Mouse (Mus musculus): ENCODE data around the gene Anks3.

The Anks3 gene

GRCm38 (mm10) chr16:4965392-4966129 is 1.6 kb upstream of the Anks3 start:
- DNase-seq: no peak

DNA sequence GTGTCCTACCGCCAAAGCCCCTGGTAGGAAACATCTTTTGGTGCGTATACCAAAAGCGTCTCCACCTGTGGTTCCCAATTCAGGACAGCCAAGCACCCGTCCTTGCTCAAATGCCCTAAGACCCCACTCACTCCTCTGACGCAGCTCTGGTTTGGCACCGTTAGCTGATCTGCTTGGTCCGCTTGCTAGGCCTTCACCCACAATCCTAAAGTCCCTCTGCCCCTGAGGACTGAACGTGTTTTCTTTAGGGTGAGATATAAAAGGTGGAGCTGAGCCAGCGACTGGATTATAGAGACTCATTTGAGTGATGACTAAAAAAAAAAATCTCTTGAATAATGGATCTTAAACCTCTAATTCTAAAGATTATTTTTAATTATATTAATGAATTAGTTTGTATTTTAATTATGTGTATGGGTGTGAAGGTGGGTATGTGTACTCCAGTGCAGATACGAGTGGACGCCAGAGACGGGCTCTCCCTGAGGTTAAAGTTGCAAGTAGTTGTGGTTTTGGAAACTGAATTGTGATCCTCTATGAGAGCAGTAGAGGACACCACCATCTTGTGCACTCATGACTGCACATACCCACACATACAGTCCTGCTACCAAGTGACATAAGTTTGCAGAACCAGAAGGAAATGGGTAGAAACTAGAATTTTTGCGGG is 856 bp upstream of the Anks3 start:
- no peak for DNase-seq

DNA sequence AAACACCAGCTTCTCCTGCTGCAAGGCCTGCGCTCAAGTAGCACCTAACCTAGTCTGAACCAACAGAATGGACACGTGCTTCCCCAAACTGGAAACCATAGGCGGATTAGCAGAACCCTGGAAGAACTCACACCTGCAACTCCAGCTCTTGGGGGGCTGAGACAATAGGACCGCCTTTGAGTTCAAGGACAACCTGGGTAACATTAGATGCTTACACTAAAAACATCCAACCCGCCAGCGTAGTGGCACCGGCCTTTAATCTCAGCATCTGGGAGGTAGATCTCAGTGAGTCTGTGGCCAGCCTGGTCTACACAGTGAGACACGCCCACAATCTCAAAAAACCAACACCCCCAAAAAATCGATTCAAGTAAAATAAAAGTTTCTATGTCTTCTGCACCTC is 659 bp downstream of the Anks3 start:
- DNase-seq: no peak

DNA sequence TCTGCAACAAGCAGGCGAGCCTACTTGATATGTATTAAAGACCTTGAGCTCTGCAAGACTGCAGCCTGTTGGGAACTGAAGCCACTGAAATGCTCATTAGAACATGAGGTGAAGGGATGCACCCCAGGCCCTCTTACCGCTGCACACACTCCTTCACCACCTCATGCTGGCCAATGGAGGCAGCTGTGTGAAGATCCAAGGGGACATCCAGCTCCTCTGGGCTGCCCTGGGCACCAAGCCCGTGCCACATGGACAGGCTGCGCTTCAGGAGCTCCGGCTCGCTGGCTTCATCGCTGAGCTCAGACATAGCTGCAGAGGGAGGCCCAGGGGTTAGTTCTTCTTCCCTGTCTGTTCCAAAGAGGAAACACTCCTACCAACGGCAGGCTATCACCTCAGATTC is 3.7 kb downstream of the Anks3 start:
- no peak for DNase-seq

DNA sequence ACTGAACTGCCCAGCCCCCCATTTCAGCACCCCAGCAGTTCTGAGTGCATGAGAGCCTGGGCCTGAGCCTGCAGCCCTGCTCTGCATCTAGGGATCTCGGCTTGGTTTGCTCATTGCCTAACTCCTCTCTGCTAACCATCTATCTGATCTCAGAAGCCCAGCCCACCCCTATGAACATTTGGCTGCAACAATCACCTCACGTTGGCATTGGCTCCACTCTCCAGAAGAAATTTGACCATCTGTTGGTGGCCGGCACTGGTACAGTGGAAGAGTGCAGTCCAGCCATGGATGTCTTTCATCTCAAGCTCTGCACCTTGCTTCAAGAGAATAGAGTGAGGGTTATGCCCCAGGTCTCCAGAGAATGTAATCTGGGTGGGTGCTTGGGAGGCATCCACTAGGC is 6.6 kb downstream of the Anks3 start:
- DNase-seq: no peak

DNA sequence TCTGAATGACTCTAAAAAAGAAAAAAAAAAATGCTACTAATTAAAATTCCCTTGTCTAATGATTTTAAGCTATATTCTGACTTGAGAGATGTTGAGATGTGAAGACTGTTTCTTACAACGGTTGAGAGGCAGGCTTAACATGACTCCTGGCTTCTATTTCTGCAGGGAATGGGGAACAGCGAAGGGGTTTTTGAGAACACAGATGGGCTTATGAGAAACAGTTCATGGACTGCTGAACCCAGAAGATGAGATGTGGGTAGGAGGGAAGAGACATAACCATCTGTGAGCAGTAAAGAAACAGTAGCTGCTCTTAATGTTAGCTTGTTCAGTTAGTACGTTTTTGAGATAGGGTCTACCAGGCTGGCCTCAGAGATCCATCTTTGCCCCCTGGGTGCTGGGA is 7.4 kb downstream of the Anks3 start:
- no peak for DNase-seq

DNA sequence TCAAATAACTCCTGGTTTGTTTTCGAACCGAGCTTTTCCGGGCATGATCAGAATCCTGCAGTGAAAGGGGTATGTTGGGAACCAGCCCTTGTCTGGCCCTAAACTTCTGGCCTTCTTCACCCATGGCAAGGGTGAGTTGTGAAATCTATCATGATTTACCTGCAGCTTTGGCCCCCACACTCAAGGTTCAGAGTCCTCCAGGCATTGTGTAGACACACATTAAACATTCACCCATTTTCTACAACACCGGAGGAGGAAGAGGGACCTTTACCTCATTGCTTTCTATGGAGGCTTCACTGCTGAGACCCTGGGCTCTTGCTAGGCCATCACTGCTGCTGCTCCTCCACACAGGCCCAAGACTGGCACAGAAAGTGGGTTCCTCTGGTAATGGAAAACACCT is 16.6 kb downstream of the Anks3 start:
- no peak for DNase-seq

DNA sequence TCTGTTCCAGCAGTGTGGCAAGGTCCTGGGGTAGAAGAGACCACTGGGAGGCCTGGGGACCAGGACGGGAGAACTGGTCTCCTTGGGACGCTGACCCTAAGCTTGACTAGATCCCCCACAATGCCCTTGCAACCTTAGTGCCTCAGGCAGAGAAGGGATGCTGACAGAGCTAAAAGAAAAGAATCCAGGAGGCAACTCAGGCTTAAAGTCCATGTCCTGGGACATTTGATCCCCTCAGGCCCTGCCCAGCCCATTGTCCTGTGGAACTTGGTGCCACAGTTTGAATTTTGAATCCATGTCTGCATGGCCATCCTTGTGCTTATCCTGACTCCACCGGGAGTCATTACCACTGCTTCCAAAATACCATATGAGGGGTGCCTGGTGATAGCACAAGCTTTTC is 17.9 kb downstream of the Anks3 start:
- no peak for DNase-seq

GRCm38 (mm10) chr16:4945415-4945814 is 18.6 kb downstream of the Anks3 start:
- no peak for DNase-seq

GRCm38 (mm10) chr16:4943431-4943830 is 20.6 kb downstream of the Anks3 start:
- DNase-seq: no peak

DNA sequence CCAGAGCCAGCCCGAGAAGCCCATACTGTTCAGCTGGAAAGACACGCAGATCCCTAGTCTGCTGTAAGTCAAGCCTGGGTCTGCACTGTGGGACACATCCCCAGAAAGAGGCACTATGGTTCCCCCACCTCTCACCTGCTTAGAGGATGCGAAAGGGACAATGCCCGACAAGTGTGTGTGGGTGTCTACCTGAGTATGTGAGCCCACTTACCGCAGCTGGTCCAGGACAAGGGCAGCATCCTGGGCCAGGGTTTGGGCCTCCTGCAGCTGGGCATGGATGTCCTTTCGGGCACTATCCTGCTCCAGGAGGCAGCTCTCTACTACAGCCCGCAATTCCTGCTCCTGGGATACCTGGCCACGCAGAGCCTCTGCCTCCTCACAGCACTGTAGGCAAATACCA is 21.1 kb downstream of the Anks3 start:
- DNase-seq: no peak

GRCm38 (mm10) chr16:4941016-4941415 is 23.0 kb downstream of the Anks3 start:
- no peak for DNase-seq

DNA sequence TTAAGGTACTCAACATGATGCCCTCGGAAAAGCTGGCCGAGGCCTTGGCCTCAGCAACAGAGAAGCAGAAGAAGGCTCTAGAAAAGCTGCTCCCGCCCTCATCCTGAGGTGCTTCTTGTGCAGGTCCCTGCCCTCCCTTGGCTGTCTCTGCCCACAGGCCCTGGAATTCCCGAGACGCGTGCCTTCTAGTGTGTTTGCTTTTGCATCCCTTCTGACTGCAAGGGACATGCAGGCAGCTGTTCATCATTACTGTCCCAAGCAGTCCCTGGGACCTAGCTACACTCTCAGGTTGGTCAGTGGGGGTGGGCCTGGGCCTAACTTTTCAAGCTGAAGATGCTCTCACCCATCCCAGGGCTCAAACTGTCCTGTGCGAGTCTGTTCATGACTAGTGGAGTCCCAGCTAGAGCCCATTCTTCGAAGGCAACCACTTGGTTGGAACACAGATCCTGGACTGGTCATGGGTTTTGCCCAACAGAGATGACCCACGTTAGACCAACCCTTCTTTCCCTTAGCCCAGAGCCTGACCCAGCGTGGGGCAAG is 23.6 kb downstream of the Anks3 start:
- DNase-seq: no peak

DNA sequence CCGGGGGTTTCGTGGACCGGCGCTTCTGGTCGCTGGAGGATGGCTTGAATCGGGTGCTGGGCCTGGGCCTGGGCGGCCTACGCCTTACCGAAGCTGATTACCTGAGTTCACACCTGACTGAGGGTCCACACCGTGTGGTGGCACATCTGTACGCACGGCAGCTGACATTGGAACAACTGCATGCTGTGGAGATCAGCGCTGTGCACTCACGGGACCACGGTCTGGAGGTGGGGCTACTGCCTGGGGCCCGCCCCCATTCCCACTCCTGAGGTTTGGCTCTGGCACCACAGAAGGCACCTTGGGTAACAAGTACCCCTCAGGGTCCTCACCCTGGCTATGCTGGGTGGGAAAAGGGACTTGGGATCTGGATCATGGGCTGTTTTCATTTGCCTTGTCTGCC is 24.6 kb downstream of the Anks3 start:
- DNase-seq: peak; percentile 48

DNA sequence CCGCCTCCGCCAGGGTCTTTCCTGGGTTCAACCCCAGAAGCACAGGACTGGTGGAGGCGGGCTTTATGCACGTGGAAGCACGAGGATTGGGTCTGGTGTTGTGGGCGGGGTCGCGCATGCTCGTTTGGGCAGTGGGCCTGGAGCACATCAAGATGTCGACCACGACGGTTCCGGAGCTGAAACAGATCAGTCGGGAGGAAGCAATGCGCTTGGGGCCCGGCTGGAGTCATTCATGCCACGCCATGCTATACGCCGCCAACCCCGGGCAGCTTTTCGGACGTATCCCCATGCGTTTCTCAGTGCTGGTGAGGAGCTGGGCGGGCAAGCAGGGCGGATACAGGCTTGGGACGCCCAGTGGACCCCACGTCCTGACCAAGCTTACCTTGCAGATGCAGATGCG is 25.0 kb downstream of the Anks3 start:
- peak; percentile 94 for DNase-seq

DNA sequence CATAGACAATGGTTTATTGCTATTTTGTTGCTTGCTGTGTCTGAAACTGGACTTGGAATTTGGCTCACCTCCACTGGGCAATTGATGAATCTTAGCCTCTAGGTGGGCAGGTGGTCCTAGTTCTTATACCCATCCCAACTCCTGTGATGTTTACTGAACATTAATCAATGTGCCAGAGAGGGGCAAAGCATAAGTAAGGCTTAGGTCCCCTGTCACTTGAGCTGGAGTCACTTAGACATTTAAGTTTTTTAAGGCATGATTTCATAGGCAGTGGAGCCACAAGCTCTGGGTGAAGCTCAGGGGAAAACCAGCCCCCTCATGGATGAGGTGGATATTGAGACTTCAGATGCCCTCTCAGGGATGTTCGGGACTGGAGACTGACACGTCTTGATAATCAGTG is 25.5 kb downstream of the Anks3 start, which contains the start of gene Nudt16l1:
Gene Nudt16l1 (plus strand): TSS at position 301 of the 400 bp plus-strand sequence.
- no peak for DNase-seq

DNA sequence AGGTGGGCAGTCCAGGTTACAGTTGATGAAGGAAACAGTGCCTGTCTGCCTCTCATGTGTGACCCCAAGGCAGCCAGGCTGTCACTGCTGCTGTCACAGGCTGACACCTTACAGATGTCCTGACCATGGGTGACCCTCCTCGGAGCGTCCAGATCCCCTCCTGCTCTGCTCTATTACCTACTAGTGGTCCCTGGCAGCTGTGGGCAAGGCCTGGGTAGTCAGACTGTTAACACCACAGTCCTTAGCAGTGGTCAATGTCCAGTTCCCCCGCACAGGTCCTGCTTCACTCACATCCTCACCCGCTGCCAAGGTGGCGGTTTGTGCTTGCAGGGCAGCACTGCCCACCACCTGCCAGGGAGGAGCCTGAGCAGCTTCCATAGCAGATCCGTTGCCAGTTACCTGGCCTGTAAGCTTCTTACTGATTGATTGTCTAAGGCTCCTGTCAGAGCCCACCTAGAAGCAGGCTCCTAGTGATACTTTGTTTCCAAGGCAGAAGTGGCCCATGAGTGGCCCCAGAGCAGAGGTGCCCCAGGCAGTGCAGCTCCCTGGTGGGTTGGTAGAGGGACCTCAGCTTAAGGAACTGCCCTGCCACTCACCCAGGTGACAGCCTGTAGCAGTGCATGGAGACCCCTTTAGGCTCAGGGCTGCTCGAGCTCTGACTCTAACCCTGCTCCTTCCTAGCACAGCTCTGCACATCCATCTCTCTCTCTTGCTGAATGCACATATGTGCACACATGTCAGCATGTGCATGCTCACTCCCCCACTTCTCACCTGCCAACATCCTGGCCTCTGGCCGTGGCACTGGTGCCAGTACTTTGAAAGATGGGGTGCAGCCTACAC is 26.4 kb downstream of the Anks3 start:
- DNase-seq: no peak

GRCm38 (mm10) chr16:4935931-4936703 is 27.9 kb downstream of the Anks3 start:
- DNase-seq: no peak

GRCm38 (mm10) chr16:4935430-4935829 is 28.6 kb downstream of the Anks3 start:
- DNase-seq: no peak

DNA sequence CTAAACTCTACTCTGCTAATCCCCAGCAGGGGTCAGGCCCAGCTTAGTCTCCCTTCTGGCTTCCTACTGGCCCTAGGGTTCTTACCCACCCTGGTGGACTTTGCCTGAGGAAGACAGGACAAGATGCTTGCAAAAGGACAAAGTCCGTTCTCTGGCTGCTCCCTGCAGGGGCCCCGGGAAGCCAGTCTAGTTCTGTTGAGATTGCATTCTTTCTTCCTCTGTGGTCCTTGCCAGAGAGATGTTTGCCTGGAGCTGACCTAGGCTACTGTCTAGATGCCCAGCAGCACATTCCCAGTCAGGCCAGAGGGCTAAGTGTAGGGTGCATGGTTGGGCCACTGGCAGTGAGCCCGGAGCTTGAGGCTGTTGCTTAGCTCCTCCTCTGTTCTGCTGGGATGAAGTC is 31.6 kb downstream of the Anks3 start:
- DNase-seq: no peak

- DNase-seq: no peak
Observed at GRCm38 (mm10) chr16:4928474-4928873, 35.5 kb downstream of the Anks3 start.

DNA sequence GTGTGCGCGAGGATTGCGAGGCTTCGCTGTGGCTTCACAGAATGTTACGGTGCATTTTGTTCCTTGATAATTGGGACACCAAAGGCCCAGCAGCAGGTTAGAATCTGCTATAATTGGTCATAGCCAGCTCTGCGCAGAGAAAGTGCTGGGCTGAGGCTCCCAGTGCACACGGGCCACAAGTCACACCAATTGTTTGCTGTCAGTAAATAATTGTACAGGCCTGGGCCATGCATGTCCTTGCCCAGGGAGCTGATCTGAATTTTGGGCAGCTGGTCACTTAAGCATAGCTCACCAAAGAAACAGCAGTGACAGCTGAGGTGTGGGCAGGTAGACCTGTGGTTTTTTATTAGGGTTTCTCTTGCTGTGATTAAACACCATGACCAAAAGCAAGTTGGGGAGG is 36.0 kb downstream of the Anks3 start:
- DNase-seq: no peak

DNA sequence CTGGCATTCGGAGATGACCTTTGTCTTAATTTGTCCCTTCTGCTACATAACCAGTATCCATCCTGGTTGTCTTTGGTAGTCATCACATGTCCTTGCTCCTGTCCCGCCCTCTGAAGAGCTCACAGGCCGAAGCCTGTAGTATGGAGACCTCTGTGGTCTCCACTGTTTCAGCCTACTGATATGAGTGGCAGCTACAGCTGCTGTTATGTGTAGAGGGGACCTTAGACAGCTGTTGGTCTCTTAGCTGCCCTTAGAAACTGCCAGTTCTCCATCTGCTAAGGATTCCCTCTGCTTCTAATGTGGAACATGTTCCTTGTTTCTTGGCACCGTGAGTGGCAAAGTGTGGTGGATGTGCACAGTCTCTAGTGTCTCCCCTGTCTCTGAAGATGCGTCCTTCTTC is 40.0 kb downstream of the Anks3 start:
- no peak for DNase-seq
